Mouse (Mus musculus): ENCODE data around the gene Slc12a9.
A peak's percentile ranks its signal among the peaks of the same experiment; 100 is the strongest.

Gene Slc12a9

DNA sequence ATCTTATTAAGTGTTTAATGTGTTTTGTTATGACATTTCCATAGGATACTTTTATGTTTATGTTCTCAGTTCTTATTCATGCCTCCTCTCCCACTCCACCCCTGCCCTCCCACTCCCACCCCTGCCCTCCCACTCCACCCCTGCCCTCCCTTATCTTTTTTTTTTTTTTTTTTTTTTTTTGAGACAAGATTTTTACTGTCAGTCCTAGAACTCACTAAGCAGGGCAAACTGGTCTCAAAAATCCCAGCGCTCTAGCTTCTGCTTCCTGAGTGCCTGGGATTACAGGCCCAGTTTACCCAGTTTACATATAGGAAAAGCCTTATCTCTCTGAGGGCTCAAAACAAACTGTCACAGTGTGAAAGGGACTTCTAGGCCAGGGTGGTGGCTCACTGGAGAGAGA lies 13.0 kb upstream of the Slc12a9 start:
- DNase-seq, result no peak

DNA sequence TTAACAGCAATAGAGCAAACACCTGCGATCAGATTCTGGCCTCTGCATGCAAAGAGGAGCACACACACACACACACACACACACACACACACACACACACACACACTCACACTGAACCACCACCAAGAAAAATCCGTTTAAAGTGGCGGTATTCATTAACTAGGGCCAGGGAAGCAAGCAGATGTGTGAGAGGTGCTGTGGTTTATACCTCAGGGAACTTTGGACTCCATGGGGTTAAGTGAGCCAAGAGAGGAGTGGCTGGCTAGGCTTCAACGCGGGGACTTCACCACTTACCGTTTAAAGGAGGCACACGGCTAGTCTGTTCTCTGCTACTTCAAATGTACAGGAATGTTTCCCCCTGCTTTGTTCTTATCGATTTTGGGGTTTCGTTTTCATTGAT lies 12.4 kb upstream of the Slc12a9 start:
- DNase-seq, result peak; percentile 93

DNA sequence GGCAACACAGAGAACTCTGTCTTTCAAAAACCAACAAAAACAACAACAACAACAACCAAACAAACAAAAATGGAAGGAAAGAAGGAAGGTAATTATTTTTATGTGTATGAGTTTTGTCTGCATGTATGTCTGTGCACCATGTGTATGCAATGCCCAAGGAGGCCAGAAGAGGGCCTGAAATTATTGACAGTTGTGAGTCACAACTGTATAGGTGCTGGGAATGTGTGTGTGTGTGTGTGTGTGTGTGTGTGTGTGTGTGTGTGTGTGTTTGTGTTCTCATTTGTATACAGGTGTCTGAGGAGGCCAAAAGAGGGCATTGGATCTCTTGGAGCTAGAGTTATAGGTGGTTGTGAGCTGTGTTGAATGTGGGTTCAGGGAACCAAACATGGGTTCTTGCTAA lies 10.5 kb upstream of the Slc12a9 start:
- no peak for DNase-seq

DNA sequence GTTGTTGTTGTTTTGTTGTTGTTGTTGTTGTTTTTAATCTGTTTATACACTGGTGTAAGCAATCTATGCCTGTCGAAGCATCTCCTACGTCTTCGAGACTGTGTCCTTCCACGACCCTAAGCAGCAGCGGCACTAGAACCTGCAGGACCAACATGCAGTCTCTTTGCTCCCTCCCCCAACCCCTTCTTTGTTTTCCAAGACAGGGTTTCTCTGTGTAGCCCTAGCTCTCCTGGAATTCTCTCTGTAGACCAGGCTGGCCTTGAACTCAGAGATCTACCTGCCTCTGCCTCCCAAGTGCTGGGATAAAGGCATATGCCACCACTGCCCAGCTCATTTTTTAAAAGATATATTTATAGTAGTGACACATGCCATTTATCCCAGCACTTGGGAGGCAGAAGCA lies 10.0 kb upstream of the Slc12a9 start:
- no peak for DNase-seq

DNA sequence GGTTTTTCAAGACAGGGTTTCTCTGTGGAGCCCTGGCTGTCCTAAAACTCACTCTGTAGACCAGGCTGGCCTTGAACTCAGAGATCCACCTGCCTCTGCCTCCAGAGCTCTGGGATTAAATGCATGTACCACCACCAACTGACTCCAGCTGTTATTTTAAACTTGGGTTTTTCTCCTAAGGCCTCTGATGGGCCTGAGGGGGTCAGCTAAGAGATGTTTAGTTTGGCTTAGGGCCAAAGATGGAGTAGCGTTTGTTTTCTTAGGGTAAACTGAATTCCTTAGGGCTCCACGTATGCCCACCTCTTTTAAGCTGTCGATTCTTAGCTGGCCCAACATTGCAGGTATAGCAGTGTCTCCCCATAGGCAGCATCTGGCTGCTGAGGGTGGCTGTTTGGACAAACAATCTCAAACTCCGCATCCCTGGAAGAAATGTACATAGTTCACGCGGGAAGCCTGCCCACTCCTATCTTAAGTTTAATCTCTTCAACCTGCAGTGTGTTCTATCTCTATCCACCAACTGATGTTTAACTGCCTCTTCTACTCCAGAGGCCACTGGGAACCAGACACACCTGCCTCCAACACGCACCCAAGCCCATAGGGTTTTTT lies 9.1 kb upstream of the Slc12a9 start:
- no peak for DNase-seq

DNA sequence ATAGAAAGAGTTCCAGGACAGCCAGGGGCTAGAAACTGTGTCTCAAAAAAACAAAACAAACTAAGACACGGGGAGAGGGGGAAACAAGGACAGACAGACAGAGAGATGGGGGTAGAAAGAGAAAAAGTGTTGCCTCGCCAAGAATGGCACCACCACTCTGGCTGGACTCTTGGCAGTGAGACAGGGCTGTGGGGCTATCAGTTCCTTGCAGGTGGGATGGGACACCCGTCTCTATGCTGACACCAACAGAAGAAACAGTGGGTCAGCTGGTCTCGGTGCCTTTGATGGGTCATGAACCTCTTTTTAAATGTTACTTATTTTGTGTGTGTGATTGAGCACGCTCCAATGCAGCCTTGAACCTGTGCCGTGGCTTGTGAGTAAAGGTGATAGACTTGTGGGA lies 6.8 kb upstream of the Slc12a9 start:
- DNase-seq, result no peak

DNA sequence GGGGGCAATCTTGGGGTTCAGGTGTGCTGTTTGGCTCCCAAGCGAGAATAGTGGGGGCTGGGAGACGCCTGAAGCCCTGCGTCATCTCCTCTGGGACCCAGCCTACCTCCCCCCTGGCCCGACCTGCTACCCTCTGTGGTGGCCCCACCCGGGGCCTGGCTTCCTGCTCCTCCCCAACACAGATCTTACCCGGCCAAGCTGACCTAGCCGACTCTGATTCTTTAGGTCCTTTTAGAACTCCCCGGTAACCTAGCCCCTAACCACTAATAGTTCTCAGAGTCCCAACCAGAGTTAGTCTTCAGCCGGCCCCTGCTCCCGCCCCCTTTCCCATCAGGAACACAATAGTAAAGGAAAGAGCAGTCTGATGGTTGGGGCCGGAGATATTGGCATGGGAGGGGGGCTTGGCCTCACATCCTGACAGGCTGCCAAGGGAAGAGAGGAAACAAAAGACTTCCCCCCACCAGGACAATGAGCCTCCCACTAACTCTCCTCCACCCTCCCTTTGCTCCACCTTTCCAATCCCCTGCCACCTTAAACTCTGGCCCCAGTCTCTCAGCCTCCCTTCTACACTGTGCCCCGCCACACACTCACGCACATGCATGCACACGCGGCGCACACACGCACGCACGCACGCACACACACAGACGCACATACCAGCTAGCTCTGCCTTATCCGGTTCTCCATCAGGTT lies 6.0 kb upstream of the Slc12a9 start:
- DNase-seq, result peak; percentile 70

DNA sequence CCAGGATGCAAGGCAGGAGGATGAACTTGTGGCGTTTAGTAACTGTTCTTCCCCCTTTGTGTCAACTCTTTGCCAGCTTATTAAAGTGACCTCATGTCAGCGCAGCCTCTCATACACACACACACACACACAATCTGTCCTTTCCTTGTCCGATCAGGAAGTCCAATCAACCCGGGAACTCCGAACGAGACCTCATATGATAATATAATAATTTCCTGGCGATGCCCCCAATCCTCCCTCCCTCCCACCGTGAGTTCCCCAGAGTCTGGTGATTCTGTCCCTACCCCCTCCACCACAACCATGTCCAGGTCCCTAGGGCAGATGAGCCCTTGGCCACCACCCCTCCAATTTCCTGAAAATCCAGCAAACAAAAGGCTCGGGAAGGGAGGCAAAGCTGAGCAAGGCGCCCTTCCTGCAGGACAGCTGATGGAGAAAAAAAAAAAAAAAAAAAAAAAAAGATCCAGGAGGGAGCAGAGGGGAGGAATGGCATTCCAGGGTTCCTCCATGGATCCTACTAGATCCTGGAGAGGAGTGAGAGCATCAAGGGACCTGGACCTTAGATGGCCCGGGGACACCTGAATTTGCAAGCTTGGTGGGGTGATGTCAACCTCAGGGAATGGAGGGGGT lies 5.4 kb upstream of the Slc12a9 start:
- DNase-seq, result peak; percentile 77

DNA sequence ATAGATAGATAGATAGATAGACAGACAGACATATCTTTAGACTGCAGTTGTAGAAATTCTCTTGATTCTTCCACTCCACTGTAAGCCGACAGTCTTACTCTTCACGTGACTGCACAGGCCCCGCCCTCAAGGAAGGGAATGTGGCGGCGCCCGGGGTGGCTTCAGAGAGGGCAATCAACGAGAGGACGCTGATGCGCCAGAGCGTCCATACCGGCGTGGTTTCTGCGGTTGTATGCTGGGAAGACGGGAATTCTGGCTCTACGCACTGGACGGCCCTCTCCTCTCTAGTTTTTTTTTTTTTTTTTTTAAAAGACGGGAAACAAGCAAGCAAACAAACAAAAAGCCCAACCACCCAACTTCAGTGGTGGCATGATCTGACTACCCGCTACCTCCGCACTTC lies 4.9 kb upstream of the Slc12a9 start:
- peak; percentile 95 for DNase-seq

DNA sequence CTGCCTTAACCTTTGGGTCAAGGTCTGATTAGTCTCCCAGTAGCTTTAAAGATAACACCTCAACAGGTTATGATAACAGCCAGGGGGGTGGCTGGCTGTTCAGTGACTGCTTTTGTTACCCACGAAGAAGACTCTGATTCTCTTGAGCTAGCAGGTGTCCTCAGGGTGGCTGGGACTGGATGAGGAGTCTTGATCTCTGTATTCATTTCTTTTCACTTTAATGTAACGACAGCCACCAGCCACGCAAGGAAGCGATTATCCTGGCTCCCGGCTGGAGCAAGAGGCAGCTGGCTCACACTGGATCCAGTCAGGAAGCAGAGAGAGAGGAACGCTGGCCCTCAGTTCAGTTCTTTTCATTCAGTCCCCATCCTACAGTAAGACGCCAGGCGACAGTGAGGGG lies 3.8 kb upstream of the Slc12a9 start:
- DNase-seq, result no peak

DNA sequence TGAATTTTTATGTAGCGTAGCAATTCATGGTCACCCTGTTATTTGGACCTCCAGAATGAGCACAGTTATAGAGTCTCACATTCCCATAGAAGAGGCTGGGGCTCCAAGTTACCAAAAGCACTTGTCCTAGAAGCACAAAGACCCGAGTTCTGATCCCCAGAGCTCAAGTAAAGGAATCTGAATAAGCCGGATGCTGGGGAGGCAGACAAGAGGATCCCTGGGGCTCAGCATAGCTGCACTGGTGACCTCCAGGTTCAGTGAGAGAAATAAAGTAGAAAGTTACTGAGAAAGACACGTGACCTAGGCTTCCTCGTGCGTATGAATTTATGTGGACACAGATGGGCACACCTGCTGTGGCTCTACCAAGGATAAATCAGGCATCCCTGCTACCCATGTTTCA lies 1.7 kb upstream of the Slc12a9 start:
- no peak for DNase-seq

DNA sequence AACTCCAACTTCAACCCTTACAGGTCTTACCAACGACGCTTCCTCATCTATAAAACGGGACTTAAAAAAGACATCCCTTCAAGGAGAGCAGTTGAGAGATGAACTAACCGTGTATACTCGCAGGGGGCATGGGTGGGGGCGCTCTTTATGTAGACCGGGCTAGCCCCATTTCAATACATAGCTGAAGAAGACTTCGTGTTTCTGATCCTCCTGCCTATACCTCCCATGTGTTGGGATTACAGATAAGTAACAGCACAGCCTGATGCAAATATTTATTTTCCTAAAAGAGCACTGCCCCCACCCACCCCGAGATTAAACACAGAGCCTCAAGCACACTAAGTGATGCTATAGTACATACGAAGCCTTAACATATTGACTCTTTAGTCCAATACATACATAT lies 920 bp upstream of the Slc12a9 start:
- DNase-seq, result no peak

DNA sequence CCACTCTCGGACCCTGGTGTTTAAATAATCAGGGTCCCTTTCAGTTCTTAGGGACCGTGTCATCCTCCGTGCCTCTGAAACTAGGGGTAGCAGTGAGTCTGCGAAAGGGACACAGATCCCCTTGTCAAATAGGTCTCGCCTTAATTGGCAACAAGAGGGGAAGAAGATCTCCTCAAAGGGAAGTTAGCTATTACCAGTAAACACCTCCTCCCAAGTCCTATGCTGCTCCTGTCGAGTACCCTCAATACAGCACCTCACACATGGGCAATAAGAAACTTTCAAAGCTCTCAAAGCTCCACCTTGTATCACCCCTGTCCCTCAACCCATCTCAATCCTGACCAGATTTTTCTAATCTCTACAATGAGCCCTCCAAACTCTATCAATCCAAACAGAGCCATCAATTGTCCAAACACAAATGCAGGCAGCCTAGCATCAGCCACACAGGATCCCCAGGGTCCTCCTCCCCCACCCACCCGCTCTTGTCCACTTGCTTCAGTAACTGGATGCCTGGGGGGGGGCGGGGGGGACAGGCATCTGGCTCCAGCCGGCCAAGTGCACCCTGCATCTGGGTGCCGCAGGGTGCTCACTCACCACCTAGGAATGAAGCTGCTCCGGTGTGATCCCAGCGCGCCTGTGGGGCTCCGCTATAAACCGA lies 413 bp downstream of the Slc12a9 start:
- peak; percentile 19 for DNase-seq

DNA sequence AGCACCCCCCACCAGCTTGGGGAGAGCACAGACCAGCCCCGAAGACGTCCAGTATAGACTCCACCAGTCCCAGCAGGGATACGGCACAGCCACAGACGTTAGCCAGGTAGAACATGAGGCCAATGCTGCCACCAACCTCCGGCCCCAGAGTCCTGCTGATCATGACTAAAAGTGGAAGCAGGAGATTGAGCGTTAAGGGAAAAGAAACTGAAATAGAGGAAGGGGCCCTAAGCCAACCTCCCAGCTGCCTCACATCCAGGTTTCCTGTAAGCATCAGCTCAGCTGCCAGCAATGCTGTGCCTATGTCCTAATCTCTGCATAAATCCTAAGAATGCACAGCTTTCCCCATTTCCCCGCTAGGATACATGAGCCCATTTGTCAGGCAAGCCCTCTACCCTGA lies 2.5 kb downstream of the Slc12a9 start:
- no peak for DNase-seq

DNA sequence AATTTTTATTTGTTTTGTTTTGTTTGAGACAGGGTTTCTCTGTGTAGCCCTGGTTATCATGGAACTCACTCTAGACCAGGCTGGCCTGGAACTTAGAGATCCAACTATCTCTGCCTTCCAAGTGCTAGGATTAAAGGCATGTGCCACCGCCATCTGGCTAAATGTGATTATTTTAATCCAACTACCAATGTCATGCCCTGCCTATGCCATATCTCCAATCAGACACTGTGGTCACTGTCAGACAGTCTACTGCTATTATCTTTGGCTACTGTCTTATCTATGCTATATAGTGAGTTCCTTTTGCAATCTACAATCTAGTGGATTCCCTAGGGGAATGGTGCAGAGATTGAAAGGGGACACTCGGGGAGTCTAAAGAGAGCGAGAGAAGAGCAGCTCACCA lies 12.4 kb downstream of the Slc12a9 start:
- no peak for DNase-seq

DNA sequence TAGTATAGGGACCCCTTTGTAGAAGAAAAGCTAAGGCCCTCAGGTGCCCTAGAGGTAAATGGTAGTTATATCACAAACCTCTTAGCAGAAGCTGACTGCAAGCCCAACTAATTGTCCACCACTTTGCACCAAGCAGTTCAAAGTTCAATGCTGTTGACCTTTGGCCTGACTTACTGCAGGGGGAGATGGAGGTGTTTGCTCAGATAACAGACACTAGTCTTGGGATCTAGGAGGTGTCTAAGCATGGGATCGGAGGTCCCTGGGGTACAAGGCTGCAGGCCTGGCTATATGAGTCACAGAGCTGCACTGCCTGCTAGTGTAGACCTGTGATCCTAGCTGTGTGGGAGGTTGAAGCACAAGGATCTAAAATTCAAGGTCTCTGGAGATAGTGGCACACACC lies 14.8 kb downstream of the Slc12a9 start:
- DNase-seq, result peak; percentile 83

DNA sequence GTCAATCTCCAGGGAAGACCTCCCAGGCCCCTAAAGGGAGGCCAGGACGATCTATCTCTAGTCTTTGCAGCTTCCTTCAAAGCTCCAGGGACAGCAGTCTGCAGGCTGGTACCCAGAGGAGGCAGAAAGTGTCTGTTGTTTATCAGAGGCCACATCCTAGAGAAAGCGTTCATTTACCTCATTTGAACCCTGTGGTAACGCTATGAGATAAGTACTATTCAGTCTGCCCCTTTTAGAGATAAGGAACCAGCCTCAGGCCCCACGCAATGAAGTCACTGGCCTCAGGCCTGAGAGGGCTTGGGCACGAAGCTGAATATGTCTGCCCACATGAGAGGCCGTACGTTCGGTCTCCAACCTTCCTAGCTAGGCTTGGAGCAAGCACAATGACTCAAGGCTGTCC lies 16.0 kb downstream of the Slc12a9 start:
- no peak for DNase-seq

DNA sequence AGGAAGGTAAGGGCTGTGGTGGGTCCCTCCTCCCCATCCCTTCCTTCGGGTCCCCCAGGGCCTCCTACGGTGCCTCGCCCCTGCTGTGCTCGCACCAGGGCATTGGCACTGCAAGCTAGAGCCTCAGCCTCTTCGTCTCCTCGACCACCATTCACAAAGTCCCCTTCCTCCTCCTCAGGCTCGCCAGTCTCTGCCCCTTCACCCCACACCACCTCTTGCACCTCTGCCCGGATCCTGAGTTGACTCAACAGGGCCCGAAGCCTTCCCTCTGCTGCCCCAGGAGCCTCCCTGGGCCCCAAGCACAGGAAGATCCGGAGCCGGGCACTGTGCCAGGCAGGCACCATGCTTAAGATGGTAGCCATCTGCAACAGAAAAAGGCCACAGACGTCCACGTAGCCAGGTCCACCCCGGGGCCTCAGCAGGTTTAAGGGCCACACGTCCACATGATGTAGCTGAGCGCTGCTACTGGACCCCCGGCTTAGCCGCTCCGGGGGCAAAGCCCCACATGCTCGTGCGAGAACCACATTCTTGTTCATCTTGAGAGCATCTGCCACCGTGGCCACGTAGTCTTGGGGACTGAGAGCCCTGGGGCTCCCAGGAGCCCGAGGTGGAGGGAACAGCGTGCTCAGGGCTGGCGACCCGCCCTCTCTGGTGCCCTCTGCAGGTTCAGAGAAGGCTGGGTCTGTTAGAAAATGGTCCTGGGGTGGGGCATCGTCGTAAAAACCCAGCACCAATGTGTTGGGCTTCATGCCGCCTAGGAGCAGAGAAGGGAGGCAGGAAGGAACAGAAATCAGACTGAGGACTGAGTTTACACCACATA lies 18.1 kb downstream of the Slc12a9 start:
- no peak for DNase-seq

DNA sequence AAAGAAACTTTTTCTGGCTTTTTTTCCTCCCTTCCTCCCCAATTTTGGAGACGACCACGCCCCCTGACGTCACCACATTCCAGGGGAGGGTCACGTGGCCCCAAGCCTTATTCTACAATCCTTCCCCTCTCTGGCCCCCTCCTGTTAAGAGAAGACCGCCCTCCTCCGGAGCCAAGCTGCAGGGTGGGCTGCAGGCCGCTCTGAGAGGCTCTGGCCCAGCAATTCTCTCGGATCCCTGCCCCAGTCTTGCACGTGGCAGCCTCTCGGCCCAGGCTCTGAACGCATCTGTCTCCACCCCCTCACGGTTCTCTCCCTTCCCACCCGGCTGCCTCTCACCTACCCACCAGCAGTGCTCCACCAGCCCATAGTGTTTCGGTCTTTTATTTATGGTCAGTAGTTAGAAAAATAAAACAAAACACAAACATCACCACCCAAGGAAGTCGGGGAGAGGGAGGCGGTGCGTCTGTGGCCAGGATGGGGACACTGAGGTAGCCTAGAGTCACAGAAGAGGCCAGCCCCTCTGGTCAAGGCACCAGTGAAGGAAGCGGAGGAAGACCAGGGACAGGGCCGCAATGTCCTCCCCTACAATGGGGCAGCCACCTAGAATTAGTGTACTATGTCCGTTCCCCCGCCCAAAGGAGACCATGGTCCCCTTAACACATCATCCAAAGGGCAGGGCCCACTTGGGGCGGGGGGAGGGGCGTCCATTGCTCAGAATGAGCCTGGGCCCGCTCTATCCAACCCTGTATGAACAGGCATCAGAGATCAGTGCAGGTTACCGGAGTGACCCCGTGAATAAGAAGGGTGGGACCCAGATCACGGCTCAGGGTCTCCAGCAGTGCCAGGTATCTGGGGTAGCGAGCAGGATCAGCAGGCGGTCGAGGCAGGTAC lies 19.0 kb downstream of the Slc12a9 start, which contains the start of gene Trip6:
Gene Trip6, minus strand, starts transcription at position 212 of the 891 bp plus-strand sequence.
- peak; percentile 92 for DNase-seq

DNA sequence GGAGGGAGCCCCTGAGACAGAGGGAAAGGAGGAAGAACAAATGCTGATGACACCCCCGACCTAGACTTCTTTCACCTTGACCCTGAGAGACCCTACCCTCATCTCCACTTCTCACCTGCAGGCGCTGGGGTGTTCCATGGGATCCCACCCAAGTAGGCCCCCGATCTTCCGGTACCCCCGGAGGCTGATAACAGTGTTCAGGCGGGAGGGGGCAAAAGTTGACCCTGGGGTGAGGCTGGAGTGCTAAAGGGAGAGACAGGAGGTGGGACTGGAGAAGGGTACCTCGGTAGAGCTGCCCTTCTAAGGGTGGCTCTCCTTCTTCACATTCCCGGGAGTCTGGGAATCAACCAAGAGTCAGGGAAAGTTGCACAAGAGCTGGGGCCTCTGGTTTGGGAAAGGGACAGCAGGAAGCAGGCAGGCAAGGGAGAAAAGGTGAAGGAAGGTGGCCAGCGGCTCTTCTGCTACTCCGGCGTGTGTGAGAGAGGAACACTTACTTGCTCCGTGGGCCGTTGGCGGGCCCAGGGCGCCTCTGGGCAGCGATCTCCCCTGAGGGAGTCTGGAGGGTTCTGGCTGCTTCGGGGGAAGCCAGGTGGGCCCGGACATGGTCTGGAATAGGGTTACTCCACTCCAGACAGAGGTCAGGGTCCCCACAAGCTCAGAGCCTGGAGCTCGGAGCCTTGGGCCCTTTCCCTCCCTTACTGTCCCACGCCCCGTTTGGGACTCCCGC lies 19.8 kb downstream of the Slc12a9 start:
- no peak for DNase-seq

DNA sequence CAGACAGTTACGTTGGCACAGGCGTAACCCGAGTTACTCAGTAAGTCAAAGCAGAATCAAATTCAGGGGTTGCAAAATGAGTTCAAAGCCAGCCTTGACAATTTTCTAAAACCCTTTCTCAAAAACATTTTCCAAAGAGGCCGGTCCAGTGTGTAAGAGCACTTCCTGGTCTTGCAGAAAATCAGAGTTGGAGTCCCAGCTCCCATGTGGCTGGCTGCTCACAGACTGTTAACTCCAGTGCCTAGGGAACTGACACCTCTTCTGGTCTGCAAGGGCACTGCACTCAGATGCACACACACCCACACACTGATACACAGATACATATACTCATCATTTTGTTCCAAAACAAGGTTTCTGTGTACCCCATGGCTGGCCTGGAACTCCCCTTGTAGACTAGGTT lies 25.0 kb downstream of the Slc12a9 start:
- DNase-seq, result no peak

All from kidney, adult 9 months (tissue).